In genomic region chr2:30767626-30768240, GRCm38 (mm10) we compare ENCODE assay signal across 22 mouse cellular contexts. TPM values are rescaled to one million over a fixed set of nuclear protein-coding genes. Genes with fewer than 3 reads are reported as not detected.
DNase-seq lines count a peak whose midpoint lies in the region; ATAC-seq and TF ChIP-seq lines count a peak whose summit lies in the region.
"Had no signal": no experiment of that assay in that cellular context is flagged by ENCODE, and none has a peak within 500 bp of the region (broad histone marks: within the 10 kb centered on the region; RNA-seq: fewer than 3 reads in every experiment).

No protein-coding gene starts in this region.

- no peak for DNase-seq in forebrain, postnatal 0 days
- peak; percentile 30 for DNase-seq in layer of hippocampus, adult 9-10 months (ENCODE audit: low spot score)
- DNase-seq in layer of hippocampus, adult 9-11 months = no peak
- DNase-seq in retina, postnatal 1 day = peak; percentile 58
- DNase-seq in retina, embryonic 14.5 days (ENCODE audit: low spot score) = no peak
- DNase-seq in cerebellum, adult 2 months = no peak
- DNase-seq: adrenal gland, postnatal 36 days; cerebellum, adult 8-10 months; gastrocnemius, postnatal 25 days; kidney, adult 18-20 months; lung, embryonic 14.5 days; lung, postnatal 36 days; right cerebral cortex, postnatal 25 days; thymus, adult 2 months had no signal

- H3K36me3 ChIP-seq in forebrain, embryonic 13.5 days (ENCODE audit: poor library complexity, severe bottlenecking) = no peaks in the 10 kb centered on the region
- H3K36me3 ChIP-seq in forebrain, postnatal 0 days (ENCODE audit: insufficient read depth) = no peaks in the 10 kb centered on the region
- H3K36me3 ChIP-seq: embryonic facial prominence, embryonic 12.5 days; neural tube, embryonic 15.5 days had no signal

- H3K27ac ChIP-seq in forebrain, embryonic 13.5 days = peak overlapping the region; percentile 64
- no peak overlapping the region for H3K27ac ChIP-seq in forebrain, postnatal 0 days (ENCODE audit: low read depth, low read length)
- H3K27ac ChIP-seq in cerebellum, adult 2 months (ENCODE audit: insufficient read depth, low read length) = no peak overlapping the region
- H3K27ac ChIP-seq: embryonic facial prominence, embryonic 12.5 days; kidney, postnatal 0 days; left cerebral cortex, adult 2 months; neural tube, embryonic 15.5 days had no signal

- WGBS in forebrain, embryonic 13.5 days = 66% methylated on average over 7 of the region's 7 CpGs
- WGBS in forebrain, postnatal 0 days = 63% methylated on average over 7 of the region's 7 CpGs
- WGBS in cerebellum, adult 2 months = 59% methylated on average over 7 of the region's 7 CpGs

- ATAC-seq in forebrain, embryonic 13.5 days = no peak
- ATAC-seq in forebrain, postnatal 0 days = no peak

- peaks cover 9% of the 10 kb centered on the region for H3K9me3 ChIP-seq in forebrain, embryonic 13.5 days (replicated peaks)
- H3K9me3 ChIP-seq in forebrain, postnatal 0 days (ENCODE audit: low read length) = no peaks in the 10 kb centered on the region

- H3K4me1 ChIP-seq in forebrain, embryonic 13.5 days = peaks cover 35% of the 10 kb centered on the region
- H3K4me1 ChIP-seq in forebrain, postnatal 0 days (ENCODE audit: insufficient read depth) = peaks cover 11% of the 10 kb centered on the region
- peaks cover 6% of the 10 kb centered on the region for H3K4me1 ChIP-seq in cerebellum, adult 2 months (ENCODE audit: control insufficient read depth, insufficient read depth, low read length)

- no peak overlapping the region for H3K4me2 ChIP-seq in forebrain, embryonic 13.5 days
- no peak overlapping the region for H3K4me2 ChIP-seq in forebrain, postnatal 0 days (ENCODE audit: low read depth)
- H3K4me2 ChIP-seq: embryonic facial prominence, embryonic 12.5 days; liver, embryonic 11.5 days; lung, embryonic 14.5 days; neural tube, embryonic 15.5 days had no signal

- H3K27me3 ChIP-seq in forebrain, embryonic 13.5 days = no peaks in the 10 kb centered on the region
- H3K27me3 ChIP-seq in forebrain, postnatal 0 days (ENCODE audit: insufficient read depth, low read length) = no peaks in the 10 kb centered on the region
- no peaks in the 10 kb centered on the region for H3K27me3 ChIP-seq in cerebellum, adult 2 months (ENCODE audit: control insufficient read depth, insufficient read depth, low read length)
- H3K27me3 ChIP-seq: embryonic facial prominence, embryonic 12.5 days; neural tube, embryonic 15.5 days had no signal

- peak overlapping the region; percentile 1; the same call in 1 of the 2 replicates for H3K9ac ChIP-seq in forebrain, embryonic 13.5 days
- no peak overlapping the region for H3K9ac ChIP-seq in forebrain, postnatal 0 days
- H3K9ac ChIP-seq: embryonic facial prominence, embryonic 12.5 days; lung, embryonic 14.5 days; neural tube, embryonic 15.5 days had no signal

- no peak for TF ChIP-seq CTCF in forebrain, postnatal 0 days (IDR thresholded peaks at IDR 0.05; ENCODE audit: low read depth)
- TF ChIP-seq CTCF in cerebellum, adult 2 months (IDR thresholded peaks at IDR 0.05; ENCODE audit: borderline replicate concordance, insufficient read depth, low read depth, low read length) = no peak

- TF ChIP-seq POLR2A in cerebellum, adult 2 months (IDR thresholded peaks at IDR 0.05; ENCODE audit: borderline replicate concordance, insufficient read depth, low read length) = no peak

- no peak overlapping the region for H3K4me3 ChIP-seq in forebrain, embryonic 13.5 days
- no peak overlapping the region for H3K4me3 ChIP-seq in forebrain, postnatal 0 days (ENCODE audit: low read depth, low read length)
- no peak overlapping the region for H3K4me3 ChIP-seq in cerebellum, adult 2 months (replicated peaks; ENCODE audit: insufficient read depth, low read depth, low read length)
- H3K4me3 ChIP-seq: embryonic facial prominence, embryonic 12.5 days; left cerebral cortex, adult 2 months; neural tube, embryonic 15.5 days had no signal

RNA-seq across cellular contexts. Expression of gene 1700001O22Rik, which starts 35.7 kb away (rescaled TPM):
- 3.8 and 4.5 TPM in 2 replicates for polyA plus RNA-seq in forebrain, embryonic 13.5 days (2015; fragmentation: Nextera tagmentation; extraction: Ambion mirVana)
- total RNA-seq in forebrain, postnatal 0 days (2014; rRNA removed) = 0.77 and 1.8 TPM in 2 replicates
- polyA plus RNA-seq in forebrain, postnatal 0 days (2015; fragmentation: Nextera tagmentation; extraction: Ambion mirVana) = 1.4 and 1.5 TPM in 2 replicates
- 3.8 and 4.7 TPM in 2 replicates for polyA plus RNA-seq in cerebellum, adult 2 months (2012; rRNA removed)
- total RNA-seq: CH12.LX; common myeloid progenitor, adult 5-6 weeks had no signal

RNA-seq across cellular contexts. Expression of gene Ntmt1, which starts 39.9 kb away (rescaled TPM):
- polyA plus RNA-seq in forebrain, embryonic 13.5 days (2015; fragmentation: Nextera tagmentation; extraction: Ambion mirVana) = 120 and 127 TPM in 2 replicates
- total RNA-seq in forebrain, postnatal 0 days (2014; rRNA removed) = 87.6 and 105 TPM in 2 replicates
- 106 and 107 TPM in 2 replicates for polyA plus RNA-seq in forebrain, postnatal 0 days (2015; fragmentation: Nextera tagmentation; extraction: Ambion mirVana)
- 37.1 and 37.8 TPM in 2 replicates for polyA plus RNA-seq in cerebellum, adult 2 months (2012; rRNA removed)

Comparison
In these comparisons a context has a peak if more than half of its experiments do, and no peak if none do; other contexts are left out.
1. DNase-seq: peak in layer of hippocampus, adult 9-10 months (single experiment) and retina, postnatal 1 day (single experiment); none in forebrain, postnatal 0 days (single experiment), layer of hippocampus, adult 9-11 months (single experiment), retina, embryonic 14.5 days (single experiment) and cerebellum, adult 2 months (0 of 2).